Mouse (Mus musculus): Measurements from ENCODE around the gene Casz1. TPM values are rescaled to one million over a fixed set of nuclear protein-coding genes. Genes with fewer than 3 reads are reported as not detected.

Gene Casz1
- total and polyA plus RNA-seq, 3 experiments, result 0.02 to 0.27 TPM; not detected in 1

DNA sequence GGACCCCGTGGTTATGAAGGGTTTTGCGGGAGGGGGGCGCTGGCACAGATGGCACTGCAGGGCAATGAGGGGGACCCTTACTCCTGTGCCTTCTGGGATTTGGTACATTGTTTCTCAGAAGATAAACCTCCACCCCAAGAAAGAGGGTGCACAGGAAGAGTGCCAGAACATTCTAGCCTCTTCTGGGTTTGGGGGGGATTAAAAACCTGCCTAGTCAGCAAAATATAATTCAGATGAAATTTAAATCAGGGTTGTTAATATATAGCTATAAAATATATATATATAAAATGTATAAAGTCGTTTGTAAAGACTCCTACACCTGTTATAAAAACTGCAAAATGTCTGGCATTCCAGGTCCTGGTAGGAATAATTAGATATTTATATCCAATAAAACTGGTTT is 48.8 kb downstream of the Casz1 start:
- H3K4me3 ChIP-seq (ENCODE audit: low read depth, low read length), result no peak overlapping the region
- no peak for DNase-seq (ENCODE audit: low spot score)
- H3K4me1 ChIP-seq (ENCODE audit: insufficient read depth, low read depth, low read length), result no peaks in the 10 kb centered on the region
- H3K36me3 ChIP-seq (replicated peaks), result no peaks in the 10 kb centered on the region
- no peak for ATAC-seq (ENCODE audit: extremely low read depth, insufficient number of reproducible peaks, low FRiP score, poor library complexity, severe bottlenecking)
- peaks cover 16% of the 10 kb centered on the region for H3K27me3 ChIP-seq (ENCODE audit: insufficient read depth, low read length)
- no peak for TF ChIP-seq GATA1 (IDR thresholded peaks at IDR 0.05; ENCODE audit: borderline replicate concordance, low read length)
- TF ChIP-seq CTCF (IDR thresholded peaks at IDR 0.05; ENCODE audit: low read depth, low read length), result no peak
- TF ChIP-seq POLR2AphosphoS5 (IDR thresholded peaks at IDR 0.05; ENCODE audit: insufficient replicate concordance, low read depth, low read length), result no peak
- no peak for TF ChIP-seq GATA2 (IDR thresholded peaks at IDR 0.05; ENCODE audit: borderline replicate concordance, low read depth, low read length)
- no peak for TF ChIP-seq TAL1 (conservative IDR thresholded peaks at IDR 0.05; ENCODE audit: low read depth, low read length)
- H3K9me3 ChIP-seq (replicated peaks), result no peaks in the 10 kb centered on the region

DNA sequence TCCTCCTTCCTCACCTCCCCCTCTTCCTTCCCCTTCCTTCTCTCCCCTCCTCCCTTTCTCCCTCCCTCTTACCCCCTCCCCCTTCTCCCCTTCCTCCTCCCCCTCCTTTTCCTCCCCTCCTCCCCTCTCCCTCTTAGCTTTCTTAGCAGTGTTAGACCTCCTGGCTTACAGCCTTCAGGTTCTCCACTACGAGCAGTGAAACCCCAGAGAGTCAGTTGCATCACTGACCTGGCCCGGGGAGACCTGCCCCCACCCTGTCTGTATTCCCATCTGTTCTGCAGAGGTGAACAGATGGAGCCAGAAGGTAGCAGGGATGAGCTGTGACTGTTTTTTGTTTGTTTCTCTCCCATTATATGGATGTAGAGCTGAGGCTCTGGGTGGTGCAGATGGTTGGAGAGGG is 49.9 kb downstream of the Casz1 start:
- Histone ChIP-seq H3K4me1 (ENCODE audit: insufficient read depth, low read depth, low read length) (no peaks in the 10 kb centered on the region), H3K4me3 (ENCODE audit: low read depth, low read length) (no peak overlapping the region), H3K9me3 (replicated peaks) (no peaks in the 10 kb centered on the region), H3K27me3 (ENCODE audit: insufficient read depth, low read length) (peaks cover 19% of the 10 kb centered on the region), H3K36me3 (replicated peaks) (no peaks in the 10 kb centered on the region)
- no peak for ATAC-seq (ENCODE audit: extremely low read depth, insufficient number of reproducible peaks, low FRiP score, poor library complexity, severe bottlenecking)
- TF ChIP-seq GATA2 (IDR thresholded peaks at IDR 0.05; ENCODE audit: borderline replicate concordance, low read depth, low read length) (no peak), GATA1 (IDR thresholded peaks at IDR 0.05; ENCODE audit: borderline replicate concordance, low read length) (no peak), CTCF (IDR thresholded peaks at IDR 0.05; ENCODE audit: low read depth, low read length) (no peak), POLR2AphosphoS5 (IDR thresholded peaks at IDR 0.05; ENCODE audit: insufficient replicate concordance, low read depth, low read length) (no peak), TAL1 (conservative IDR thresholded peaks at IDR 0.05; ENCODE audit: low read depth, low read length) (no peak)
- DNase-seq (ENCODE audit: low spot score), result no peak

DNA sequence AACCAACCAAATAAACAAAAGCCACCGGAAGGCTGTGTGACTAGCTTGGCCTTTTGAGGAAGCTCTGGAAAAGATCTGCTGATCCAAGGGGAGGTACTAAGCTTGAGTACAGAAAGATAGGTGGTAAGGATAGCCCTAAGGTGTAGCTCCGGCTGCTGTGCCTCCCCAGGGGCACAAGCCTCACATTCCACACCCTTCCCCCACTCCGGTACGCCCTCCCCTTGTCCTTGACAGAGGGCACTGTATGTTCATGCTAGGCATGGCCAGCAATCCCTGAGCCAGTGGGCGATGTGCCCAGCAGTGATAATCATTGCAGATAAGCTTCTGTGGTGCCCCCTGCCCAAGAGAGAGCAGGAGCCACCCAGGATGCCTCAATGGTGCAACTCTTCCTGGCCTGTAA is 51.3 kb downstream of the Casz1 start:
- H3K36me3 ChIP-seq (replicated peaks), result no peaks in the 10 kb centered on the region
- H3K27me3 ChIP-seq (ENCODE audit: insufficient read depth, low read length), result peaks cover 19% of the 10 kb centered on the region
- H3K9me3 ChIP-seq (replicated peaks), result no peaks in the 10 kb centered on the region
- DNase-seq (ENCODE audit: low spot score), result no peak
- no peaks in the 10 kb centered on the region for H3K4me1 ChIP-seq (ENCODE audit: insufficient read depth, low read depth, low read length)
- TF ChIP-seq TAL1 (conservative IDR thresholded peaks at IDR 0.05; ENCODE audit: low read depth, low read length) (no peak), GATA1 (IDR thresholded peaks at IDR 0.05; ENCODE audit: borderline replicate concordance, low read length) (no peak)
- no peak for ATAC-seq (ENCODE audit: extremely low read depth, insufficient number of reproducible peaks, low FRiP score, poor library complexity, severe bottlenecking)
- H3K4me3 ChIP-seq (ENCODE audit: low read depth, low read length), result no peak overlapping the region

DNA sequence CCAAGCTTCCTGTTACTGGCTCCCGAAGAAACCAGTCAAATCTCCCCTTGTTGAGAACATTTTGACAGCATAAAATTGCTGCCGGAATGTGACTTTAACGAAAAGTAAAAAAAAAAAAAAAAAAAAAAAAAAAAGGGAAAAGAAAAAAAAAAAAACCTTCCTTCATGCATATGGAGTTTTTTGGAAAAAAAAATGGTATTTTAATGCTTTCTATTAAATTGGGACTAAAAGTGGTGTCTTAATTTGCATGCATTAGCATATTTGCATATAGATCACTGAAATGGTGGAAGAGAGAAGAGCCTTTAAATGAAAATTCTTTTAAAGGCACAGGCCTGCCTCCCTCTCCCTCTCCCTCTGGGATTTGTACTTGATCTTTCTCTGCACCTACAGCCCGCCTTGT is 52.0 kb downstream of the Casz1 start:
- Histone ChIP-seq H3K4me3 (ENCODE audit: low read depth, low read length) (no peak overlapping the region), H3K36me3 (replicated peaks) (no peaks in the 10 kb centered on the region), H3K27me3 (ENCODE audit: insufficient read depth, low read length) (peaks cover 19% of the 10 kb centered on the region), H3K4me1 (ENCODE audit: insufficient read depth, low read depth, low read length) (no peaks in the 10 kb centered on the region), H3K9me3 (replicated peaks) (no peaks in the 10 kb centered on the region)
- no peak for TF ChIP-seq CTCF (IDR thresholded peaks at IDR 0.05; ENCODE audit: low read depth, low read length)
- no peak for TF ChIP-seq TAL1 (conservative IDR thresholded peaks at IDR 0.05; ENCODE audit: low read depth, low read length)
- TF ChIP-seq GATA2 (IDR thresholded peaks at IDR 0.05; ENCODE audit: borderline replicate concordance, low read depth, low read length), result no peak
- no peak for TF ChIP-seq POLR2AphosphoS5 (IDR thresholded peaks at IDR 0.05; ENCODE audit: insufficient replicate concordance, low read depth, low read length)
- TF ChIP-seq GATA1 (IDR thresholded peaks at IDR 0.05; ENCODE audit: borderline replicate concordance, low read length), result no peak
- ATAC-seq (ENCODE audit: extremely low read depth, insufficient number of reproducible peaks, low FRiP score, poor library complexity, severe bottlenecking), result no peak
- DNase-seq (ENCODE audit: low spot score), result no peak

DNA sequence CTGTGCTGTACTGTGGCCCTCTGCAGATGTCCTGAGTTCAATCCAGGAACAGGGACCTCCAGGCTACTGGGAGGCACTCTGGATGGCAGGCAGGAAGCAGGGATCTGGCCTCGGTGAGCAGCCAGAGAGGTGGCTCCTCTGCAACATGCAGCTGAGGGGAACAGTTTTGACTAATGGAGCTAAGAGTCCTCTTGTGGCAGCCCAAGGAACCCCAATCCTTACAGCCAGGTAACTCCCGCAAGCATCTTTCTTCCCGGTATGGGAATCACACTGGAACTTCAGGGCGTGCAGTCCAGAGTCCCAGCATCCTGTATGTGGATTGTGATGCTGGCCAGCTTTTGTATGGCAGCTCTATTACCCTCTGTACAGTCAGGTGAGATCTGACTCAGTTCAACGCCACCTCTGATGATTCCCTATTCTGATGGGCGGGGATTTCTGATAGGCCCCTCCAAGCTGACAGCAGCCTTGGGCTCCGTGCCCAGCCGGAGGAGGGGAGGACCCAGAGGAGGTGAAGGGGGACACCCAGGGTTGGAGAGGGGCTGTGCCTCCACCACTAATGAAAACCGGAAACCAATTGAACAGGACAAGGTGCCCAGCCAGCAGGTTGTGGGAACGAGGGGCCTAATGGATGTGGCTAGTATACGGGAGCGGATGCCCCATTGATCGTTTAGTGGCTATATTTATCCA is 53.3 kb downstream of the Casz1 start:
- Histone ChIP-seq H3K36me3 (replicated peaks) (no peaks in the 10 kb centered on the region), H3K9me3 (replicated peaks) (no peaks in the 10 kb centered on the region), H3K27me3 (ENCODE audit: insufficient read depth, low read length) (peaks cover 13% of the 10 kb centered on the region), H3K4me1 (ENCODE audit: insufficient read depth, low read depth, low read length) (no peaks in the 10 kb centered on the region), H3K4me3 (ENCODE audit: low read depth, low read length) (no peak overlapping the region)
- TF ChIP-seq GATA2 (IDR thresholded peaks at IDR 0.05; ENCODE audit: borderline replicate concordance, low read depth, low read length) (no peak), TAL1 (conservative IDR thresholded peaks at IDR 0.05; ENCODE audit: low read depth, low read length) (no peak), GATA1 (IDR thresholded peaks at IDR 0.05; ENCODE audit: borderline replicate concordance, low read length) (no peak), POLR2AphosphoS5 (IDR thresholded peaks at IDR 0.05; ENCODE audit: insufficient replicate concordance, low read depth, low read length) (no peak), CTCF (IDR thresholded peaks at IDR 0.05; ENCODE audit: low read depth, low read length) (no peak)
- no peak for DNase-seq (ENCODE audit: low spot score)
- no peak for ATAC-seq (ENCODE audit: extremely low read depth, insufficient number of reproducible peaks, low FRiP score, poor library complexity, severe bottlenecking)

DNA sequence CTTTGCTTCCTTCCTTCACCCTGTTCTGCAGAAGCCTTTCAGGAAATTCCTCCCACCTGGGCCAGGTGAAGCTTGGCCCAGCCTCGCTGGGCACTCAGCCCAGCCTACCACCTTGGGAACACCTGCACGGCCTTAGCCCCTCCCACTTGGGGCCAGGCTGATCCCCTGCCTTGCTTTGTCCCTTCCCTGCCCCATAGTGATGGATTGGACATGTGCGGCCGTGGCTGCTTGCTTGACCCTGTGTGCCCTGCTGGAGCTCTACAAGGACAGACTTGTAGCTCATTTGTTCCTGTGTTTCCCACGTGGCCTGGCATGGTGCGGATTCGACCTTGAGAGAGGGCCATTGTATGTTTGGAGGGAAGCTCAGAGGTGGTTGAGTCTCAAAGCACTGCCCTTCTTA is 54.0 kb downstream of the Casz1 start:
- TF ChIP-seq GATA1 (IDR thresholded peaks at IDR 0.05; ENCODE audit: borderline replicate concordance, low read length) (no peak), GATA2 (IDR thresholded peaks at IDR 0.05; ENCODE audit: borderline replicate concordance, low read depth, low read length) (no peak), TAL1 (conservative IDR thresholded peaks at IDR 0.05; ENCODE audit: low read depth, low read length) (no peak), POLR2AphosphoS5 (IDR thresholded peaks at IDR 0.05; ENCODE audit: insufficient replicate concordance, low read depth, low read length) (no peak), CTCF (IDR thresholded peaks at IDR 0.05; ENCODE audit: low read depth, low read length) (no peak)
- H3K9me3 ChIP-seq (replicated peaks), result no peaks in the 10 kb centered on the region
- no peaks in the 10 kb centered on the region for H3K4me1 ChIP-seq (ENCODE audit: insufficient read depth, low read depth, low read length)
- H3K36me3 ChIP-seq (replicated peaks), result no peaks in the 10 kb centered on the region
- no peak for ATAC-seq (ENCODE audit: extremely low read depth, insufficient number of reproducible peaks, low FRiP score, poor library complexity, severe bottlenecking)
- H3K4me3 ChIP-seq (ENCODE audit: low read depth, low read length), result no peak overlapping the region
- peaks cover 11% of the 10 kb centered on the region; the same call in 1 of the 2 replicates for H3K27me3 ChIP-seq (ENCODE audit: insufficient read depth, low read length)
- no peak for DNase-seq (ENCODE audit: low spot score)
